Mouse (Mus musculus): ENCODE data around the gene Pmm2.

The Pmm2 gene

DNA sequence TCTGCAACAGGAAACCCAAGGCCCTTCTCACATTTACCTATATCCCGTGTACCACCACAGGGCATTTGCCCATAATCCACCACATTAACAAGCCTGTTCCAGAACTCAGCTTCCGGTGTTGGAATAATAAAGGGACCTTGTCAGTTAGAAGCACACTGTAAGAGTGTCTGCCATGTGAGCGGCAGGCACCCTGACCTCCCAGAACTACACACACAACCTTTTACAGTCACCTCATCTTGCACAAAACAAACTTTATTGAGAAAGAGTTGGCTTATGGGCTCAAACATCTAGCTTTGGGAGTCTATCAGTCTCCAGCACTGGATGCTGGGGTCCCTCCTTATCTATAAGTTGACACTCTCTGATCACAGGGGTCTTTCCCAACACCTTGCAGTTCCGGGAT, 20.9 kb downstream of the Pmm2 start:
- no peak for DNase-seq

- peak; percentile 47 to 55 for DNase-seq
These were observed 21.3 kb downstream of the Pmm2 start for GRCm38 (mm10) chr16:8658764-8659163.

DNA sequence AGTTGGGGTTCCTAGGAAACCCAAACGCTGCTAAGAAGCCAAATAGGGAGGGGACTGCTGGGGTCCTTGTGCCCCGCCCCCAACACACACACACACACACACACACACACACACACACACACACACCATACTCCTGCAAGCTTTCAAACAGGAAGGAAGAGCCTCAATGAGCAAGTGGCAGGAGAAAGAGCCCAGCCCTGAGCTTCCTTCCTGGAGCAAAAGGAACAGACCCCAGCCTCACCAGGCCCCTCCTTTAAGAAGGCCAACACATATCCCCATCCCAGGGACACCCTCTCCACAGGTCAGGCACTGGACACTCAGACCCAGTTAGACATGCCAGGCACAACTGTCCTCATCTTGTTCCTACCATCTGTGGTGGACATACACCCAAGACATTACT, 25.5 kb downstream of the Pmm2 start:
- no peak for DNase-seq

DNA sequence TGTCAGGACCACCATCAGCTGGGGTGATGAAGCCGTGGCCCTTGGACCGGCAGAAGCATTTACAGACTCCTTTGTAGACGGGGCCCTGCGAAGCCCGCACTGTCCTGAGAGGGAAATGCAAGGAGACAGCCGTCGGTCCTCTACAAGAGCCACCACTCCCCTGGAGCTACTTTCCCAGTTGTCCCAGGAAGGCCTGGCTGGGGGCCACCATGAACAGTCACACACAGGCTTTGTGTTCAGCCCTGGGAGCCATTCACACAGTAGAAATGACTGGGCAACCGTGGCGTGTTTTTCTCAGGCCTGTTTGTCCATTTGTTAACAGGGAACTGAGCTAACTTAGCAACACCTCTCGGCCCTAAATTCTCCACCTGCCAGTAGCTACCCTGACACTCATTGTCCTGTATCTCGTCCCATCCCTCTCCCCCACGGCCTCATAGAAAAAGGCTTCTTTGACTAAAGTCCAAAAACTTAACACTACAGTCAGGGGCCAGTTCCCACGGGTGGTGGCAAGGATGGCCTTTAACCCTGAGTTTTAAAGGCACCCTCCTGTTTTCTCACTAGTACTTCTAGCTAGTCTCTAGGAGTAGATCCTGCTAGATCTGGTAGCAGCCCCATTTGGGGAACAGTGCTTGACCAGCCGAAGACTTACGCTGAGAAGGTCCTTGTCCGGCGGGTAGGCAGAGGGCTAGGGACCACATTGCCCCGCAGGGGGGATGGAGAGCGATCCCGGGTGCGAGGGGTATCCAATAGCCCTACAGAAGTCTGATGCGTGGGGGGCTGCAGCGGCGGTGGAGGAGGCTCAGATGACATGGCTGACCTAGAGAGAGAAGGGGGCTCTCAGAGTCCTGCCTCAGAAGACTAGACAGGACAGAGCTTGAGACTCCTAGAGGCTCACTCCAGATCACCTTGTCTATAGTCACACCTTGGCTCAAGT, 26.4 kb downstream of the Pmm2 start:
- DNase-seq = peak; percentile 59 to 62

- no peak for DNase-seq
These were observed 27.9 kb downstream of the Pmm2 start for GRCm38 (mm10) chr16:8665367-8665766.

DNA sequence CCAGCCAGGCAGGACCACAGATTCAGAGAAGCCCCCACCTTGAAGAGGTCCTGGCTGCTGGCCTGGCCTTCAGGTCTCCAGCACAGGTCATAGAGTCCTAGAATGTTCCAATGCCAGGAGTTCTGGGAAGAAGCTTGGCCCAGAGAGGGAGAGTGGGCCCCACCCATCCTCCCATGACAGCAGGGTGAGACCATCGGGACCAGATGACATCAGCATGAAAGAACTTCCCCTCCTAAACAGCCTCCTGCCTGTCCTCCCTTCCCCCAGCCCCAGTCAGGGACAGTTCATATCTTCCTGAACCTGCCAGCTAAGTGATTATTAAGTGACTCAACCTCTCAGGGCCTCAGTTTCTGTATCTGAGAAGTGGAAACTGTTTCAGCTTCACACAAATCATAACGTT, 29.0 kb downstream of the Pmm2 start:
- DNase-seq = peak; percentile 52 to 63

DNA sequence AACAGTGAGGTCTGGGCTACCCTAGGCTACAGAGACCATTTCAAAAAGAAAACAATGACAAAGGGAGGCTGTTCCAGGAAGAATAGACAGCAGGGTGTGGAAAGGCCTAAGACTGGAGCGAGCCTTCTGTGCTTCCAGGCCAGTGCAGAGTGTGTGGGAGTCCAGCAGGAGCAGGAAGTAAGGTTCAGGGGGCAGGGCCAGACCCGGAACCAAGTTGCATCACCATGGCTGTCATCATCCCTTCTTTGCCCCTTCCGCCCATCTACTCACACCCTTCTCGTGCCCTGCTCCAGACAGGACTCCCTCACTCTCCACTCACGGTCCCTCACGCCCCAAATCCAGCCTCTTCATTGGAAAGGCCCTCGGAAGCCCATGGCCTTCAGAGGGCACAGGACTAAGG, 29.8 kb downstream of the Pmm2 start:
- DNase-seq = no peak

- DNase-seq = no peak
These were observed 30.3 kb downstream of the Pmm2 start for GRCm38 (mm10) chr16:8667814-8668213.

DNA sequence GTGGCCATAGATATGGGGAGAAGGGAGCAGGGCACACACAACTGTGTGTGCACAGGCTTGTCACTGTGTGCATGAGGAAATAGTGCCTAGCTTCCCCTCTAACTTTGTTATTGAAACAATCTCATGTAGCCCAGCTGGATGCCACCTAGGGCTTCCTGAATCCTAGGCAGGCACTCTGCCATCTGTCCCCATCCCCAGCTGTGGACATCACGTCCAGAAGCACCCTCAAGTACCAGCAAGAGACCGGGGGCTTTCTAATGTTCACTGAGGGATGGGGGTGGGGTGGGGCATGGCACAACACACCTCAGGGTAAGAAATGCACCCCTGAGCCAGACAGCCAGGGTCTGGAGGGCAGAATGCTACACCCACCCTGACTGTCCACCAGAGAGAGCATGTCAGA, 30.9 kb downstream of the Pmm2 start:
- no peak for DNase-seq

DNA sequence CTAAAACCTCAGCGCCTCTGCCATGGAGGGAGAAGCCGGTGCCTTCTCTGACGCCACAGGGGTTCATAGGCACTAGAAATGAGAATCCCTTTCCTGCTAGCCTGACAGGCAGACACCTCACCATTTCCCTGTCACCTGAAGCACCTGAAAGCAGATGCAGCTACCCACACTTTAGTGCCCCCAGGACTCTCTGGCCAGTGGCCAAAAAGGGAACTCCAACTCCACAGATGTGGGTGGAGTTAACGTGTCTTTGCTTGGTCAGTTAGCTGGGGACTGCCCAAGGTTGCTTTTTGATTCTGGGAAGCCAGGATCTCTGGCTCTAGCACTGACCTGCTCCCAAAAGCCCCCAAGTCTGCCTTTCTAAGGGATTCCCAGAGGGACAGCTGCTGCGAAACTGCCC, 32.0 kb downstream of the Pmm2 start:
- no peak for DNase-seq

GRCm38 (mm10) chr16:8670041-8671035, 32.9 kb downstream of the Pmm2 start:
- no peak for DNase-seq

- peak; percentile 96 to 97 for DNase-seq
These were observed 34.3 kb downstream of the Pmm2 start, which contains the start of gene Carhsp1 for GRCm38 (mm10) chr16:8671551-8672349. Gene Carhsp1 (minus strand): TSS chr16:8672155.

GRCm38 (mm10) chr16:8672350-8672687, 34.8 kb downstream of the Pmm2 start:
- DNase-seq = no peak

DNA sequence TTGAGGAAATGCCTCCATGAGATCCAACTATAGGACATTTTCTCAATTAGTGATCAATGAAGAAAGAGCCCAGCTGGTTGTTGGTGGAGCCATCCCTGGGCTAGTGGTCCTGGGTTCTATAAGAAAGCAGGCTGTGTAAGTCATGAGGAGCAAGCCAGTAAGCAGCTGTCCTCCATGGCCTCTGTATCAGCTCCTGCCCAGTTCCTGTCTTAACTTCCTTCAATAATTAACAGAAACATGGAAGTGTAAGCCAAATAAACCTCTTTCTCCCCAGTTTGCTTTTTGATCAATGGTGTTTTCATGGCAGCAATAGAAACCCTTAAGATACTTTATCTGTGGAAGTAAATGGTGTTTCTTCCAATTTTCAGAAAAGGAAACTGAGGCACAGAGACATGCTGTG, 35.3 kb downstream of the Pmm2 start:
- DNase-seq = peak in 1 of 2 experiments; percentile 49

DNA sequence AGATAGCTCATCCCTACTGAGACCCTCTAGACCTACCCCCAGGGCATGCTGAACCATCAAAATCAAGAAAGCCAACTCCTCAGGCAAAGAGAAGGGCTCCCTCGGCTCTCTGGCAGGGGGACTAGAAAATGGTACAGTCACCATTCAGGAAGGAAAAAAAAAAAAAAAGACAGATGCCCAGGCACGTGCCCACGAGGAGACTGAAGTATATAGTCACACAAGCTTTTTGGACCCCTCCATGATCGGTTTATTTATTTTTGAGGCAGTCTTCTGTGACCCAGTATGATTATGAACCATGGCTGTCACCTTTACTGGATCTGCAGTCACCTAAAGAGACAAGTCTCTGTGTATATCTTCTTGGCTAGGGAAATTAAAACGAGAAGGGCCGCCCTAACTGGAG, 35.9 kb downstream of the Pmm2 start:
- no peak for DNase-seq

DNA sequence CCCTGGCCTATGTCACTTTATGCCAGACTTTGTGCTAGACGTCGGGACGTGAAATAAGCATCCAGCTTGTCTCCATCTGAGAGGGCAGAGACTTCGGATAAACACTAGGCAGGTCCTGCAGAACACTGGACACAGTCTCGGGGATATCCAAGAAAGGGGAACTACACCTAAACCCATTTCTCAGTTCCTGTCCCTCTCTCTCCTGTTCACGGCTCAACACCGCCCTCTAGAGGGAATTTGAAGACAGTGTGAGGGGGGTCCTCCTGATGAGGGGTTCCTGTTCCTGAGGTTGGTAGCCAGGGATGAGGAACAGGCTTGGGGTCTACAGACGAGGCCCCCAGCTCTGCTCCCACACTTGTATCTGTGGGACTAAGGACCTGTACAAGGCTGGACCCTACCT, 36.7 kb downstream of the Pmm2 start:
- peak in 1 of 2 experiments; percentile 46 for DNase-seq

GRCm38 (mm10) chr16:8675559-8675958, 38.1 kb downstream of the Pmm2 start:
- no peak for DNase-seq

DNA sequence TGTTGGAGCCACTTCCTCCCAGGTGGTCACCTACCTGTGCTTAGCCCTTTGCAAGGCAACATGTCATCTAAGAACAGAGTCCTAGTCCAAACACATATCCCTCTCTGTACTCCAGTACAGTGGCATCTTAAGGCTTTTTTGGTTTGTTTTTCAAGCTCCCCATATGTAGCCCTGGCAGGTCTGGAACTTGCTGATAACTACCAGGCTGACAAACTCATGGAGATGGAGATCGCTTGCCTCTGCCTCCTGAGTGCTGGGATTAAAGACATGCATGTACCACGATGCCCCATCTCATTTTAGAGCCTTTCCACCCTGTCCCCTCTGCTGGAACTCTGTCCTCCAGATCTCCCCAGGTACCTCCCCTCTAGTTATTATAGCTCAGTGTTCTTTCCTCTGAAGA, 38.8 kb downstream of the Pmm2 start:
- no peak for DNase-seq

DNA sequence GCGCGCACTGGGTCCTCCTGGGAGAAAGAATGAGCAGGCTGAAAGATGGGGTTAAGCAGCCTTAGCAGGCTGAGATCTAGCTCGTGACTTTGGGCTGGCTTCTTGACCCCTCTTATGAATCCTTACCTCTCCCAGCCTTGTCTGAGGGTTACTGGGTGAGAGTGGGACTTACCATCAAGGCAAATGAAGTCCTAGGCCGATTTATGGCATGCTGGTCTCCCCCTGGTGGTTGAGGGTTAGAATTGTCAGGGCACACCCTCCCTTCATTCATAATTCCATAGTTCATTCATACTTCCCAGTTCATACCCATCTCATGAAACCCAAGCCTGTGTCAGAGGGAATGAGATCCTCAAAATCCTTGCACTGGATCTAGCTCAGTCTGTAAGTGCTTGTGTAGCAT, 39.3 kb downstream of the Pmm2 start:
- DNase-seq = no peak

GRCm38 (mm10) chr16:8678035-8678434, 40.6 kb downstream of the Pmm2 start:
- no peak for DNase-seq

- DNase-seq = no peak
These were observed 41.2 kb downstream of the Pmm2 start for GRCm38 (mm10) chr16:8678676-8679075.

- DNase-seq = no peak
These were observed 42.3 kb downstream of the Pmm2 start for GRCm38 (mm10) chr16:8679780-8680179.

GRCm38 (mm10) chr16:8680470-8680869, 43.0 kb downstream of the Pmm2 start, which contains the start of gene Gm5767:
Gene Gm5767 (plus strand): TSS chr16:8680770.
- no peak for DNase-seq
